Mouse (Mus musculus) right cerebral cortex, adult 18-20 months (tissue): ENCODE measurements around the gene Hmg20b.

Source experiments
- DNase-seq: peaks from one replicate; pipeline ENCODE4 v3.0.0; 2022; ENCODE audit warnings: mixed read lengths

Hmg20b gene

DNA sequence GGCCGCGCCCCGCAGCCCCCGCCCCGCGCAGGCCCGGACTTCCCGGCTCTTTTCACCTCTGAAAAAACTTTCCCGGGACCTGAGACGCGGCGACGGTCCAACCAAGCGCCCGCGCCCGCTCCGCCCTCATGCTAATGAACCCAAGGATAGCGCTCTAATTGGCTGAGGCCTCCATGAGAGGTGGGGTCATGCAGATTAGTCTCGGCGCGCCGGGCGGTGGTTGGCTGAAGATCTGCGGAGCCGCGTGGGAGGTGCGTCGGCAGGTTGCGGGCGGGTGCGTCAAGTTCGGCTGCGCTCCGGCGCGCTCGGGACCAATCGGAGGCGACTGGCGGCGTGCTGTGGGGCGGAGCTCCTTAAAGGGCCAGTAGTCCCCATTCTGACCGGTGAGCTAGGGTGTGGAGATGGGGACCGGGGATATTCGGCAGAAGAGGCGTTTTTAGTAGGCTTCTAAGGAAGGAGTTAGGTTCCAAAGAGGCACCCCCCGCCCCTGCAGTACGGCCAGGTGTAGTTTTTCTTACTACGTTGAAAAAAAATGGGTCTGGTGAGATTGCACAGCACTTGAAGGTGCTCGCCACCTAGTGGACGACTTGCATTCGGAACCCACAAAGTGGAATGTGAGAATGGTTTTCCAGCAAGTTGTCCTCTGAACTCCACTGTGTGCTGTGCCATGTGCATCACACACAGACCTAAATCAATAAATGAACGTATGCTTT is at the start of gene Hmg20b:
TSS of gene Hmg20b (minus strand) at position 130 of the 713 bp plus-strand sequence.
- peak; percentile 100 for DNase-seq

DNA sequence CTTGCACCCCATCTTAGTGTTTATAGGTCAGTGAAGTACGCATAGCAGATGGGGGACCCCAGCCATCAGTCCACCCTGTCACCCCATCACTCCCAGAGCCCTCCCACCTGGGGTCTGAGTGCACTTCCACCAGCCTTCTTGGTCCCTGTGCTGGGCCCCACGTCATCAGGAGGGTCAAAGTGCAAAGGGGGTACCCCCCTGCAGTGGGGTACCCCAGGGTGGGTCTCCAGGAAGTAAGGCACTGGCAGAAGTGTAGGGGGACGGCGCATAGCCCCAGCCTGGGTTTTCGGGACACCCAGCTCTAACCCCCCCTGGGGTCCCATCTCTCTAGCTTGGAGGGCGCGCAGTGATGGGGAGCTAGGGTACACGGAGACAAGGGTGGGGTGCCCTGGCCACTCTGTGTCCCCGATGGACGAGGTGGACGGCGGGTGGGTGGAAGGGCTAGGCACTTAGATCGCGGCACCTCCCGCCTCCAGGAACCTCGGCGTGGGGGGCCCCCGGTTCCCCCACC is 49.6 kb upstream of the Hmg20b start:
- DNase-seq: no peak

GRCm38 (mm10) chr10:81399296-81399695 is 49.0 kb upstream of the Hmg20b start:
- DNase-seq: no peak

- DNase-seq: no peak
Measured at GRCm38 (mm10) chr10:81396749-81397148, 46.5 kb upstream of the Hmg20b start.

- no peak for DNase-seq
Measured at GRCm38 (mm10) chr10:81395865-81396264, 45.6 kb upstream of the Hmg20b start.

DNA sequence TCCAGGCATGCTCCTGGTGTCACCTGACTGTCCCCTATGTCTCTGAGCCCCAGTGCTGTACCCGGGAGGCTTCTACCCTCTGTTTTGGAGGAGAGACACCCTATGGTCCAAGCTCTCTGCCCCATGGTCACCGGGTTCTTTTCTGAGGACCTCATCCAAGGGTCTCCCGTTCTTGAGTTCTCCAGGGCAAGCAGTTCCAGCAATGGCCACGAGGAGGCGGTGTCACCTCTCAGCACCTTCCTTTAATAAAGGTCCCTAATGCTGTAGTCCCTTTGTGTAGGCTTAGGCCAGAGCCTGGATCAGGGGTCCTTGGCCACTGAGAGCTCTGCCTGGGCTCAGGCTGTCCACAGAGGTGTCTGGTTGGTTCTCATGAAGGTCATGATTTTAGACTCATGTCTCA is 44.8 kb upstream of the Hmg20b start:
- no peak for DNase-seq

GRCm38 (mm10) chr10:81393456-81394063 is 43.3 kb upstream of the Hmg20b start:
- no peak for DNase-seq

GRCm38 (mm10) chr10:81392781-81393185 is 42.5 kb upstream of the Hmg20b start, which contains the start of gene Smim24:
TSS of gene Smim24 (plus strand) at chr10:81393051.
- DNase-seq: no peak

DNA sequence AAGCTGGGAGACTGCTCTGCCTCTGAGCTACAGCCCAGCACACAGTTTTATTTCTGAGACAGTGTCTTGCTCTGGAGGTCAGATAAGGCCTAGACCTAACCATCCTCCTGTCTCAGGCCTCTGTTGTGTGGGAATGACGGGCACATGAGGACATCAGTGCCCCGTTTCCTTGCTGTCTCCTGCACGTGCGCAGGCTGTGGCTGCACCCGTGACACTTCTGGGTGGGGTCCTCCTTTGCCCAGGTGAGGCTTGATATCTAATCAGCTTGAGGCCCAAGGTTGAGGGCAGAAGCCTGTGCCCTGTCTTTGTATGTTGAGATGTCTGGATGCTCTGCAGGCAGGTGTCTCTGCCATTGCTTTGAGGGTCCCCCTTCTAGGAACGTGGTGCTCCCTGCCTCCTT is 42.0 kb upstream of the Hmg20b start:
- no peak for DNase-seq

DNA sequence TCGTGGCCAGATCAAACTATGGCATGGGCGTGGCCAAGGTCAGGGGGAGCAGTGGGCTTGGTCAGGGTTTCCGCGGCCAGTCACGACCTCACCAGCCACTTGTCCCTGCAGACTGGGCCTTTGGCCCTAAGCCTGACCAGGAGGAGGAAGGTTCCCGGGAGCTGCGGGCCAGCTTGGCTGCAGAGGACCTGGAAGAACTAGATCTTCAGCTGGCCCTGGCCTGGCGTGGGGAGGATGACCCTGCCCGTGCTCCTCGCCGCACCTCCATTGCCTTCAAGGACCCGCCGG is 40.3 kb upstream of the Hmg20b start:
- no peak for DNase-seq

GRCm38 (mm10) chr10:81389801-81390677 is 39.8 kb upstream of the Hmg20b start:
- no peak for DNase-seq

- no peak for DNase-seq
Measured at GRCm38 (mm10) chr10:81389373-81389772, 39.1 kb upstream of the Hmg20b start.

DNA sequence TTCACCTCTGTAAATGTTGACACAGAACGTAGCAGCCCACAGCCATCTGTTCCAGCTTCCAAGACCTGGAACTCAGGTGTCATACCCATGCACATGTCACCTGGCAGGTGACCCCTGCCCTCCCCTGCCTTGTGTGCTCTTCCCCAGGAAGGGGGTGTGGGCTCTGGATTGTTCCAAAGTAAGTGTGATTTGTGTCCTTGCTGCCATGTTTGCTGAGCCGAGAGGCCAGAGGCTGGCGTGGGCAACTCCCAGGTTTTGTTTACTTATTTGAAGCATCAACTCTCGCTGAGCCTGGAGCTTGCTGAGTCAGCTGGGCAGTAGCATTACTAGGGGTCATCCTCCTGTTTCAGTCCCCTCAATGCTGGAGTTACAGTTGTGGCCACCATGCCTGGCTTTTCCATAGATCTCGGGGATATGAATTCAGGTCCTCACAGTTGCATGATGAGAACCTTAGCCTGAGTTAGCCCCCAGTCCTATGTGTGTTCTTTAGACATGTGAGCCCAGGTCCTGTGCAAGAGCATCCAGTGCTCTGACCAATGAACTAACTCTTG is 38.3 kb upstream of the Hmg20b start, which contains the start of gene Gm48552:
TSS of gene Gm48552 (plus strand) at position 501 of the 551 bp plus-strand sequence.
- no peak for DNase-seq

- DNase-seq: no peak
Measured at GRCm38 (mm10) chr10:81387716-81388115, 37.4 kb upstream of the Hmg20b start.

DNA sequence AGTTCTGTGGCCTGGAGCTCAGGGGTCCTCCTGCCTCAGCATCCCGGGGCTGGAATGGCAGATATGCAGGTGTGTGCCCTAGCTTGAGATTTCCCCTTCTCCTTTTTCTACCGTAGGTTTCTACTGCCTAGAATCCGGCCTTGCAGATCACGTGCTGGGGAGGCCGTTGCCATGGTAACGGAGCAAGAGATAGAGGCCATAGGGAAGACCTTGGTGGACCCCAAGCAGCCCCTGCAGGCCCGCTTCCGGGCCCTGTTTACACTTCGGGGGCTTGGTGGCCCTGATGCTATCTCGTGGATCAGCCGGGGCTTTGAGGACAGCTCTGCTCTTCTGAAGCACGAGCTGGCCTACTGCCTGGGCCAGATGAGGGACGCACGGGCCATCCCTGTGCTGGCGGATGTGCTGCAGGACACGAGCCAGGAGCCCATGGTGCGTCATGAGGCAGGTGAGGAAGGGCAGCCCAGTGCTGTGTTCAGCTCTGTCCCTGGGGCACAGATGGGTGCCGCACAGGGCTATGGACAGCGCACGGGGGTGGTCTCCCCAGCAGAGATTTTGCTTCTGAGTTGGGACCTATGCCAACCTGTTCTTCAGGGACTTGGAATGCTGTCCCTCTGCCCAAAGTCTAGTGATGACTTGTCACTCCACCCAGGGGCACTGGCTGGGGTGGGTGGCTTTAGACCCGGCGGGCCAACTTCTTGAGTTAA is 35.5 kb upstream of the Hmg20b start:
- no peak for DNase-seq

DNA sequence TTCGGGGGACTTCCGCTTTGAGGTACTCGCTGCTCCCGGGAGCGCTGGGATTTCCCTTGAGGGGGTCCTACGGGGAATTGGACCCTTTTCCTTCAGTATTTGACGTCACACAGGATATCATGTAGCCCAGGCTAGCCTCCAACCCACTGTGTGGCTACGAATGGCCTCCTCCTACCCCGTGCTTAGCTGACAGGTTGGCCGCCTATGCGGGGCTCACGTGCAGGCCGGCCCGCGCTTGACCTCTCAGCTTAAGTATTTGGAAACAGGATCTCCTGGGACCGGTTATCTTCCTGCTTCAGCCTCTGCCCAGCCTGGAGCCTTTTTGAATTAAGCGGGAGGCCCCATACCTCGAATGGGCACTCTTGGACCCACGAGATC is 34.3 kb upstream of the Hmg20b start:
- no peak for DNase-seq

GRCm38 (mm10) chr10:81383802-81384604 is 33.7 kb upstream of the Hmg20b start, which contains the start of the genes Dohh and Gm48551:
TSS of gene Dohh (plus strand) at chr10:81384428.
TSS of gene Gm48551 (plus strand) at chr10:81384466.
- peak; percentile 98 for DNase-seq

- DNase-seq: no peak
Measured at GRCm38 (mm10) chr10:81382039-81382438, 31.8 kb upstream of the Hmg20b start.

- DNase-seq: no peak
Measured at GRCm38 (mm10) chr10:81379809-81380378, 29.6 kb upstream of the Hmg20b start.

DNA sequence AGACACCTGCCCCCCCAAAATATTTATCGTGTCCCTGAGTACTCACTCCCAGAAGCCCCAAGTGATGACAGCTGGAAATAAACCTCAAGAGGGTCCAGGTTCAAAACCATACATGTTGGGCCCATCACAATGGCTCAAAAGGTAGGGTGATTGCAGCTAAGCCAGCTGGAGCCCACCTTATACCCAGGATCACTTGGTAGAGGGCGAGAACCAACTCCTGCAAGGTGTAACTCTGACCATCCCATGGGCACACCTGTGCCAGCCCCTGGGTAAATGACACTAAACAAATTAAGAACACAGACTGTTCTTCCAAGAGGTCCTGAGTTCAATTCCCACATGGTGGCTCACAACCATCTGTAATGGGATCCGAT is 28.9 kb upstream of the Hmg20b start:
- DNase-seq: no peak

DNA sequence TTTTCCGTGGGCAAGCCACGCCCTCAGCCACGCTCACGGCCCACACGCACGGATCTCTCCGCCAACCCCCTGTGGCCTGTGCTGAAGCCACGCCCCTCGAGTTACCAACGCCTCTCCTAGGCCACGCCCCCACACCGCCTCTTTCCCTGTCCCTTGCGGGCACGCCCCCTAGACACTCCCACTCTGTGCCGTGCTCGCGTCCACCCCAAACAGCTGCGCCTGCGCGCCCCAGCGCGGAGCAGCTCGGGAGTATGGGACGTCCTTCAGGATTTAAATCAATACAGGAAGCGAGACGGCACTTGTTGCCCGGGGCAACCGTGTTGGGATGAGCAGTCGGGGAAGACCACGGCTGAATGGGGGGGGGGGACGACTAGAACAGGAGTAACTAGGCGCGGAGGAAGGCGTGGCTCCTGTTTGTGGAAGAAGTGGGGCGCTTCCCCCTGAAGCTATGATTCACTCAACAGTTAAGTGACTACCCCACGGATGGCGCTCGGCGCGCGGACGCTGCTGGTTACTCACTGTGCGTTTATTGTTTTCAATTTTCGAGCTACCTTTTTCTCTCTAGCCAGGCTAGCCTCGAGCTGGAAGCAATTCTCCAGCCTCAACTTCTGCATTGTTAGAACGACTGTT is 28.4 kb upstream of the Hmg20b start:
- DNase-seq: peak; percentile 100
